Mouse (Mus musculus): ENCODE measurements around the gene Itm2a. TPM values are rescaled to one million over a fixed set of nuclear protein-coding genes. Genes with fewer than 3 reads are reported as not detected.
A peak's percentile ranks its signal among the peaks of the same experiment; 100 is the strongest.

Itm2a gene
- total and polyA plus RNA-seq, 3 experiments, result 0.84 to 1.7 TPM; not detected in 1

GRCm38 (mm10) chrX:107399087-107399486 lies 4.1 kb downstream of the Itm2a start:
- no peaks in the 10 kb centered on the region; a peak in 1 of 4 replicates for H3K4me1 ChIP-seq (ENCODE audit: control insufficient read depth in 1 of 2, insufficient read depth in 2 of 2, low read length in 2 of 2)
- DNase-seq (ENCODE audit: low read depth, low spot score), result peak; percentile 67
- no peaks in the 10 kb centered on the region for H3K79me2 ChIP-seq (ENCODE audit: control insufficient read depth, insufficient read depth, low read length, poor library complexity)
- TF ChIP-seq ETS1 (IDR thresholded peaks at IDR 0.05; ENCODE audit: low read depth, low read length) (0 out of 2 replicates have a peak, but pooled peaks have one; percentile 33), RCOR1 (IDR thresholded peaks at IDR 0.05; ENCODE audit: low read depth, low read length) (peak; percentile 53), TAL1 (IDR thresholded peaks at IDR 0.05; ENCODE audit: low read length) (no peak), JUND (IDR thresholded peaks at IDR 0.05; ENCODE audit: low read depth, low read length) (no peak), GATA1 (IDR thresholded peaks at IDR 0.05; ENCODE audit: low read depth, low read length) (peak; percentile 75), TCF12 (IDR thresholded peaks at IDR 0.05; ENCODE audit: low read depth, low read length) (peak; percentile 52), POLR2A (IDR thresholded peaks at IDR 0.05; ENCODE audit: control insufficient read depth in 1 of 2, insufficient read depth in 1 of 2, low read depth in 1 of 2, low read length in 2 of 2, poor library complexity in 1 of 2) (no peak), EP300 (IDR thresholded peaks at IDR 0.05; ENCODE audit: low read depth in 1 of 2, low read length in 2 of 2) (peak; percentile 48 to 76; a peak in 3 of 4 replicates)
- peaks cover 0 to 6% of the 10 kb centered on the region in 2 experiments; a peak in 2 of 4 replicates for H3K36me3 ChIP-seq (ENCODE audit: control insufficient read depth in 1 of 2, insufficient read depth in 2 of 2, low read length in 2 of 2)
- no peak overlapping the region for H3K27ac ChIP-seq (ENCODE audit: control insufficient read depth, low read depth, low read length)
- H3K4me3 ChIP-seq (ENCODE audit: control insufficient read depth in 1 of 2, insufficient read depth in 1 of 2, low read depth in 2 of 2, low read length in 2 of 2), result no peak overlapping the region
- no peaks in the 10 kb centered on the region for H3K27me3 ChIP-seq (ENCODE audit: control insufficient read depth in 1 of 2, insufficient read depth in 2 of 2, low read length in 2 of 2)
- no peaks in the 10 kb centered on the region for H3K9me3 ChIP-seq (replicated peaks; ENCODE audit: insufficient read depth, low read length)
- no peak overlapping the region for H3K9ac ChIP-seq (ENCODE audit: control insufficient read depth, low read depth, low read length, poor library complexity, severe bottlenecking)

GRCm38 (mm10) chrX:107393256-107393655 lies 9.9 kb downstream of the Itm2a start:
- H3K27ac ChIP-seq (ENCODE audit: control insufficient read depth, low read depth, low read length), result no peak overlapping the region
- no peak overlapping the region for H3K4me3 ChIP-seq (ENCODE audit: control insufficient read depth in 1 of 2, insufficient read depth in 1 of 2, low read depth in 2 of 2, low read length in 2 of 2)
- TF ChIP-seq BHLHE40 (IDR thresholded peaks at IDR 0.05; ENCODE audit: borderline replicate concordance, low read depth, low read length) (no peak), SIN3A (IDR thresholded peaks at IDR 0.05; ENCODE audit: low read length) (no peak), ZKSCAN1 (IDR thresholded peaks at IDR 0.05; ENCODE audit: low read depth, low read length) (no peak), TAL1 (IDR thresholded peaks at IDR 0.05; ENCODE audit: low read length) (no peak), POLR2A (IDR thresholded peaks at IDR 0.05; ENCODE audit: control insufficient read depth in 1 of 2, insufficient read depth in 1 of 2, low read depth in 1 of 2, low read length in 2 of 2, poor library complexity in 1 of 2) (no peak), HCFC1 (IDR thresholded peaks at IDR 0.05; ENCODE audit: low read depth, low read length) (no peak), USF1 (IDR thresholded peaks at IDR 0.05; ENCODE audit: low read depth, low read length) (no peak), MYB (IDR thresholded peaks at IDR 0.05; ENCODE audit: low read depth, low read length) (no peak), ELF1 (IDR thresholded peaks at IDR 0.05; ENCODE audit: low read depth, low read length) (no peak), RCOR1 (IDR thresholded peaks at IDR 0.05; ENCODE audit: low read depth, low read length) (no peak), ZMIZ1 (IDR thresholded peaks at IDR 0.05; ENCODE audit: low read depth, low read length) (no peak), MXI1 (IDR thresholded peaks at IDR 0.05; ENCODE audit: low read depth, low read length) (no peak), MAFK (IDR thresholded peaks at IDR 0.05; ENCODE audit: borderline replicate concordance, low read depth, low read length) (no peak)
- H3K9me3 ChIP-seq (replicated peaks; ENCODE audit: insufficient read depth, low read length), result no peaks in the 10 kb centered on the region
- no peak for DNase-seq (ENCODE audit: low read depth, low spot score)
- no peaks in the 10 kb centered on the region; a peak in 1 of 4 replicates for H3K27me3 ChIP-seq (ENCODE audit: control insufficient read depth in 1 of 2, insufficient read depth in 2 of 2, low read length in 2 of 2)
- H3K4me1 ChIP-seq (ENCODE audit: control insufficient read depth in 1 of 2, insufficient read depth in 2 of 2, low read length in 2 of 2), result no peaks in the 10 kb centered on the region
- no peaks in the 10 kb centered on the region for H3K36me3 ChIP-seq (ENCODE audit: control insufficient read depth in 1 of 2, insufficient read depth in 2 of 2, low read length in 2 of 2)
- no peak overlapping the region for H3K9ac ChIP-seq (ENCODE audit: control insufficient read depth, low read depth, low read length, poor library complexity, severe bottlenecking)
- H3K79me2 ChIP-seq (ENCODE audit: control insufficient read depth, insufficient read depth, low read length, poor library complexity), result no peaks in the 10 kb centered on the region

Measured in MEL (cell line).